Mouse (Mus musculus) adrenal gland, adult 8-10 months (tissue): Measurements from ENCODE around the gene Akap2. TPM values are rescaled to one million over a fixed set of nuclear protein-coding genes. Genes with fewer than 3 reads are reported as not detected.
A peak's percentile ranks its signal among the peaks of the same experiment; 100 is the strongest.
"Not testable (repeated sequence)": the region's sequence is repeated elsewhere in the genome, so short reads cannot be mapped to it uniquely, and the experiment has no call there.

Experiments used
- DNase-seq: peaks from one replicate; pipeline ENCODE4 v3.0.0; 2022
- total RNA-seq, 4 experiments: library from RNA; stranded (reverse); gene quantifications; 2 replicates each; pipeline ENCODE4 v1.2.4; 2022

The Akap2 gene
- total RNA-seq, 4 experiments from 2014 or later, result 136 to 169 (median 139) TPM

DNA sequence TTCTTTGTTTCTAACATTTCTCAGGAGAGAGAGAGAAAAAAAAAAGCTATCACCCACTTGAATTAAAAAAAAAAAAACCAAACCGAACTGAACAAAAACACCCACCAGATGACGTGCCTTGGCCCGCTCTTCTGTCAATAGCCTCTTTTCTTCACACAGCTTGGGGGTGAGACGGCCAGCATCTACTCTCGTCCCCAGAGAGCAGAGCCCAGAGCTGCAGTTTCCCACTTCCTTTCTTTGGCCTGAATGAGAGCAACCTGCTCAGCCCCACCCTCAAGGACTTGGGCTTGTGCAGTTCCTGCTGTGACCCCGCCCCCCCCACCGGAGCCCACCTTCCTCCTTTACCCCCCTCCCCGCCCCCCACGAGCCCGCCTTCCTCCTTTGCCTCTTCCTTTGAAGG lies 150.0 kb downstream of the Akap2 start:
- no peak for DNase-seq

- DNase-seq, result no peak
These were observed 161.7 kb downstream of the Akap2 start for GRCm38 (mm10) chr4:57879137-57879536.

GRCm38 (mm10) chr4:57879804-57880357 lies 162.4 kb downstream of the Akap2 start:
- DNase-seq, result peak; percentile 69

DNA sequence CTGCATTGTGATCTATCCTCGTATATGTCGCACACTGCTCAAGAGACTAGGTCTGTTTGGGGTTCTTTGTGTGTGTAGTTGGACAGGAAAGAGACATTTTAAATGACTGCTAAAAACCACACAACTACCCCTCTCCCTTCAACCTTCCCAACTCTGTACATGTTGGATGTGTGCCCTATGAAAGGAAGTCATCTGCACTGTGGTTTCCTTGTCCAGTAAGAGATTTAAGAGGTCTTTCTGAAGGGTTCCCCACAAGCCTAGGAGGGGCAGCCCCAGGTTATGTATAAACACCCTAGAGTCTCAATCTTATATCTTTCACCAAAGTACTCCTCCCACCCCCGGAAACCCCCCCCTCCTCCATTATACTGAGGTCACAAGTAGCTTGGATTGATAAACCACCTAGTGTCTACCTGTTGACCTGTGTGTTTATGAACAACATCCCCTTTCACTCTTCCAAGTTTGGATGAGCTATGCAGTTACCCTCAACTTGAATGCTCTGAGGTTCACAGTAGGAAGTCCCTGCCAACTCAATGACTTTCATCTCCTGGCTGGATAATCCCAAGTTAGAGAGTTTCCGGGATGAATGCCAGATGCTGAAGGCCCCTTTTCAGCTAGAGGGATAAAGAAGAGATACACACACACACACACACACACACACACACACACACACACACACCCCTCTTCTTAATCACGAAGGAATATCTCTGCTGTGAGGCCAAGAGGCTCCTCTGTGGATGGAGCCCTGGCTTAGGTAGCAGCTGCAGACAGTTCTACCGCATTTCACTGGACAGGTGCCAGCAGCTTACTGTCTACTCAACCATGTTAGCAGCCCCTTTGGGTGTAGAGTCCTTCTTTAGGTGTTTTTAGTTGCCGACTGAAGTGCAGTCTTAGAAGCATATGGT lies 166.3 kb downstream of the Akap2 start:
- DNase-seq, result peak; percentile 45

DNA sequence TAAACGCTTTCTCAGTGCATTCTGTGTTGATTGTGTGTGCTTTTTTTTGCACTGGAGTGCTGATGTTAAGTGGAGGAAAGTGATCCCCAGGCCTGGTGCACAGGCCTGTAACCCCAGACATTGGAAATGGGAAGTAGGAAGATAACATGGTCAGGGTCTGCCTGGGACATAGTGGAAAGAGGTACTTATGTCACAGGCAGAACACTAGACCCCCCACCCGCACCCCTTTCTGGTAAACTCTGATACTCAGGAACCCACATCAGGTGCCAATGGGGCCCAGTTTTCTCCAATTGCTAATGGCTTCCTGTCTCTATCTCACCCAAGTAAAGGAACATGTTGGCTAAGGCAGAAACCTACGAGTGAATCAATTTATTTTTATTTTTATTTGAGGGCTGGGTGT lies 167.1 kb downstream of the Akap2 start:
- DNase-seq, result no peak

GRCm38 (mm10) chr4:57885186-57885585 lies 167.7 kb downstream of the Akap2 start:
- DNase-seq, result peak; percentile 49

DNA sequence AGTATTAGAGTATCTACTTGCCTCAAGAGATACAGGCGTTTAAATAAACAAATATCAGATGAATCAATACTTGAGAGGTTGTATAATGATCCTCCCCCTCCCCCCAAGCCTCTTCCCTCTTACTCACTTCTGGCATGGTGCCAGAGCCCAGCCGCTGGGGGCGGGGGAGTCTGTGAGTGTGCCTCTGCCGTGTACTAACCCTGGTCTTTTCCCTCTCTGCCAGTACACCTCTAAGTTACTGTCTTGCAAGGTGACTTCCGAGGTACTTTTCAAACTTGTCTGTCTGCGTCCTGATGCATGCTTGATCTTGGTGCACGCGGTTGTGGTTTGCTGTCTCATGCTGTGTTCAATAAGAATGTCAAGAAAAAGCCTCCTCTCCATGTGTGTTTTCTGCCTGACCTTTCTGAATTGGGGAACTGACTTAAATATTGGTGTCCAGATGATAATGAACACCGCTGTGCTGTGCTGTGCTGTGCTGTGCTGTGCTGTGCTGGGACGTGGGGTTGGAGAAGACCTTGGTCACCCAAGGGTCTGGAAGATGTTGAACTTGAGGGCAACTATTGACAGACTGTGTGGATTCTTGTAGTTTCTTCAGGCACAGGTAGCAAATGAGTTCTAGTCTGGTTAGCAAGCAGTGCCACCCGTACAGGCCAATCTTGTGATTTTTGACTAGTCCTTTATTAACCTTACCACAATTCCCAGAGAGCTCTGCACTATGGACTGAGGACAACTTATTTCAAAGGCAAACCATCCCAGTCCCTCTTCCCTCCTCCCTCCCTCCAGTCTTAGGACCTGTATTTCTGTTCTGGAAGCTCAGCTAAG lies 168.8 kb downstream of the Akap2 start:
- DNase-seq, result peak; percentile 71

DNA sequence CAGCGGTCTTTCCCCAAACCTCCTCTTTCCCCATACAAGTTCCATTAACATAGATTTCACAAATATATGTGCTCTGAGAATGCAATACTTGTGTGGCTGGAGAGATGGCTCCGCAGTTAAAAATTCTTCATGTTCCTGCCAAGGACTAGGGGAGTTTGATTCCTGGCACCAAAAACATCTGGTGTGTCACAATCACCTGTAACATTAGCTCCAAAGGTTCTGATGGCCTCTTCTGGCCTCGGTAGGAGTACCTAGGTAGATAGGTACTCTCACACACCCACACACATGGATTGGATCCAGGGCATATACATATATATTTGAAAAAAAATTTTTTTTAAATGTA lies 169.4 kb downstream of the Akap2 start:
- no peak for DNase-seq

DNA sequence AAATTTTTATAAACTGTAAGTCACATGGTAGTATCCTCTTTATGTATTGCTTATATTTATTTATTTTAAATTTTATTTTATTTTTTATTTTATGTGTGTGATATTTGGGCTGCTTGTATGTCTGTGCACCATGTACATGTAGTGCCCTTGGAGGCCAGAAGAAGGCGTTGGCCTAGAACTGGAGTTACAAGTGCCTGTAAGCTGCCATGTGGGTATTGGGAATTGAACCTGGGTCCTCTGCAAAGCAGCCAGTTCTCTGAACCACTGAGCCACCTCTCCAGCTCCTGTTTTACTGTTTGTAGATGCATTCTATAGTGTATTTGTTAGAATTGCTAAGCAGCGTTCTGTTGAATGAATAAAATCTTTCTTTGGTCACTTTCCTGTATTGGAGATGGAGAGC lies 170.8 kb downstream of the Akap2 start:
- no peak for DNase-seq

DNA sequence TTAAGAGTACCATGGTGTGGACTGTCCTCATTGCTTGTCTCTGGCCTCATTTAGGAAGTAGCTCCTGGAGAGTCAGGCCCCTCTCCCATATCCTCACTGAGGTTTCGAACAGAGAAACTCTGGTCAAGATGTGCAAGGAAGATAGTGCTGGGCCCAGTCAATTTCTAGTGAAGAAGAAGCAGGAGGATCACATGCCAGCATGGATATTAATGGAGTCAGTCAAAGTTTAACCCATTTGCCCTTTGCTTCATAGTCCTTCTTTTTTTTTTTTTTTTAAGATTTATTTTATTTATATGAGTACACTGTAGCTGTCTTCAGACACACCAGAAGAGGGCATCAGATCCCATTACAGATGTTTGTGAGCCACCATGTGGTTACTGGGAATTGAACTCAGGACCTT lies 171.5 kb downstream of the Akap2 start:
- not testable (repeated sequence) for DNase-seq

DNA sequence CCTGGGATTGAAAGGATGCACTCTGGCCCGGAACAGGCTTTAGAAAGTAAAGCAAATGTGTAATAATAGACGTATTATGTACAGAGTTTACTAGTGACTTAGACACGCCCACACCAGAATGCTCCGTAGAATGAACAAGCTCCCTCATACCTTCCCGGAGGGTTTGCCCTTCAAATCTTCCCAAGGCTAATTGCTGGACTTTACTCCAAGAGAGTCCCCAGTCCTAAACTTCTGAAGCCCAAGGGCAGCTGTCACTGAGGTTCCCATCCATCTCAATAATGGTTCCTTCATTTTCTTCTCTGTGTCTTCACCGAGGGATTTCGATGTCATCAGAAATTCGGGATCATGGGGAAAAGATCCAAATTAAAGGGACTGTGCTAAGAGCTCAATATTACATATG lies 172.3 kb downstream of the Akap2 start:
- DNase-seq, result no peak

DNA sequence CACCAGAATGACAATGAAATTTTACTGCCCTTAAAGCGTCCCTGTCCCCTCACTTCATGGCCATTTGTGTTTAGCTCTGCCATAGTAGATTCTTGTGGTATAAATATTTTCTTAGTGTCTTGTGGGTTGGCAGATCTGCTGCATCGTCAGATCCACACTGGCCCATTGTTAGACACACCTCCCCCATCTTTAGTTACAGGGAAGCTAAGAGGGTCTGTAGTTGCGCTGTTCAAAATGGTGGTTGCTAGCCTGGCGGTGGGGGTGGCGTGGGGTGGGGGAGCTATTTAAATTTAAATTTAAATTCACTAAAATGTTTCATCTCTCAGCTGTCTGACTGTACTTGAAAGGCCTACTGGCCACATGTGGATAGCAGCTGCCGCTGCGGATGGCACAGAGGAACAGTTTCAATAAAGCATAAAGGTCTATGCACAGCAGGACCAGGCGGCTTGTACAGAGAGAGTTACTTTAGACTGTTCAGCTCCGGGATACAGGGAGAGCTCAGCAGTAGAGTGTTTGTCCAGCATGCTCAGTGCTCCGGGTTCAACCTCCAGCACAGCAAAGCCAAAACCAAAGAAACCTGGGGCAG lies 174.6 kb downstream of the Akap2 start:
- DNase-seq, result no peak

- no peak for DNase-seq
These were observed 177.7 kb downstream of the Akap2 start for GRCm38 (mm10) chr4:57895140-57895539.

- DNase-seq, result no peak
These were observed 178.4 kb downstream of the Akap2 start for GRCm38 (mm10) chr4:57895902-57896301.

GRCm38 (mm10) chr4:57896631-57897030 lies 179.2 kb downstream of the Akap2 start:
- no peak for DNase-seq

DNA sequence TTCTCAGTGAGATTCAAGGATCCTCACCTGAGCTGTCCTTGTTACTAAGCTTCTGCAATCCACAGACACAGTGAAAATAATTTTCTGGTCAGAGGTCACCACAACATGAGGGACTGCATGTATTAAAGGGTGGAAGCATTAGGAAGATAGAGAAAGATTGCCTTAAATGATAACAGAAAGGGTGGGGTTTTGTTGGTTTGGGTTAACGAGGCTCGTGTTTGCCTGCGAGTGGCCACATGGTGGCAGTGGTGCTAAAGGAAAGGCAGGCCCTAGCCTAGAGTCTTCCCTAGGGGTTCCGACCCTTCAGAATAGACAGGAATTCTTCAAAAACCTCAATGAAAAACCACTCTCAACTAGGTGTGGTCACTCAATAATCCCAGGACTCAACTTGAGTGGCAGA lies 183.8 kb downstream of the Akap2 start:
- DNase-seq, result no peak

DNA sequence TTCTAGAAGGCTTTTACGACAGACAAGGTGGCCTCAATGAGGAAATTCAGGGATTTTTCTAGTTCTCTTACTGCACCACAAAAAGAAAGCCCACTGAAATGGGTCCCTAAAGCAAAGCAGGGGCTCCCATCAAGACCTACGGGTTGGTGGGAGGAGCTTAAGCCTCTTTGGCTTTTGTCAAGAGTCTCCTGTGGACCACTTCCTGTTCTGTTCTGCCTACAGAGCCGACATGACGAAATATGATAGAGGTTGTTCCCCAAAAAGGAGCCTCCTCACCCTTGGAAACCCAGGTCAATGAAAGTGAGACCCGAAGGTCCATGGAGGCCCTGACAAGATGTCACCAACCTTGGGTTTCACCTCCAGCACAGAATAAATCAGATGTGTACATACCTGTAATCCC lies 185.2 kb downstream of the Akap2 start:
- no peak for DNase-seq

DNA sequence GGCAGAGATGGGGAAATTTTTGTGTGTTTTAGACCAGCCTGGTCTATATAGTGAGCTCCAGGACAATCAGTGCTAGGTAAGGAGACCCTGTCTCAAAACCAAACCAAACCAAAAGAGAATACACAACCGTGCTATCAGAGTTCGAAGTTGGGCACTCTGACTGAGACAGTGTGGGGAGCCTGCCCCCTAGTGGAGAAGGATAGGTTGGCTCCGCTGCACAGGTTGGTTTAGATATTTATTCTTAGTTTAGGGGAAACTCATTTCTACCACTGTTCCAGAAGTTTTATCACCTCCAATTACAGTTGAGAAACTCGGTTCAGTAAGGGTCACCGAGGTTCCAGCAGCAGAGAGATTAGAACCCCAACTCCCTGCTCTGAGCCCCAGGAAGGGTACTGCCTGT lies 186.8 kb downstream of the Akap2 start:
- no peak for DNase-seq

- no peak for DNase-seq
These were observed 187.2 kb downstream of the Akap2 start for GRCm38 (mm10) chr4:57904638-57905037.

- no peak for DNase-seq
These were observed 189.3 kb downstream of the Akap2 start for GRCm38 (mm10) chr4:57906708-57907107.

GRCm38 (mm10) chr4:57908860-57909259 lies 191.4 kb downstream of the Akap2 start:
- DNase-seq, result no peak

- DNase-seq, result no peak
These were observed 195.6 kb downstream of the Akap2 start for GRCm38 (mm10) chr4:57913021-57913420.
